Mouse (Mus musculus): Measurements from ENCODE around the gene Slc24a4. TPM values are rescaled to one million over a fixed set of nuclear protein-coding genes. Genes with fewer than 3 reads are reported as not detected.

Gene Slc24a4
- polyA plus RNA-seq, 1 experiment from 2014 or later, result 0.39 TPM

DNA sequence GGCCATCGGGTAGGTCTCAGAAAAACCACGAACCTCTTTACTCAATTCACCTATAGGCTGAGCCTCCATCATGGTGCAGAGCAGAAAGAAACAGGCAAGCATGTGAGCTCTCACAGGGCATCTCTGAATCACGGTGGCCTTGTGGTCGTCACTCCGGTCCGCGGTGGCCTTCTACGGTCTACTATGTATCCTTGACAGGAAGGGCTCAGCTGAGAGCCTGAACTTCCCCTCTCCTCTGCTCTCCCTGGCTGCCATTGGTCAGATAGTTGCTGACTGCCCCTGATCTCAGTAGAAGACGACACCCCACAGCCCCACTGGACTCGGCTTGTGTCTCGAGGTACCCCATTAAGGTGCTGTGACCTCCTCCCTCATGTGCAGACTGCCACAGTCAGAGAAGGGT, 44.2 kb downstream of the Slc24a4 start:
- H3K27ac ChIP-seq, result no peak overlapping the region
- 91% methylated on average over 11 of the region's 11 CpGs for WGBS
- H3K4me1 ChIP-seq, result no peaks in the 10 kb centered on the region
- H3K4me2 ChIP-seq (replicated peaks), result no peak overlapping the region
- H3K36me3 ChIP-seq, result no peaks in the 10 kb centered on the region
- H3K9me3 ChIP-seq, result no peaks in the 10 kb centered on the region
- no peak overlapping the region for H3K4me3 ChIP-seq
- H3K9ac ChIP-seq, result no peak overlapping the region
- ATAC-seq (ENCODE audit: low FRiP score, low read depth), result no peak
- no peaks in the 10 kb centered on the region for H3K27me3 ChIP-seq (replicated peaks)

- no peak overlapping the region for H3K9ac ChIP-seq
- no peaks in the 10 kb centered on the region for H3K36me3 ChIP-seq
- H3K4me3 ChIP-seq, result no peak overlapping the region
- H3K9me3 ChIP-seq, result no peaks in the 10 kb centered on the region
- ATAC-seq (ENCODE audit: low FRiP score, low read depth), result no peak
- H3K27me3 ChIP-seq (replicated peaks), result no peaks in the 10 kb centered on the region
- H3K27ac ChIP-seq, result no peak overlapping the region
- no peak overlapping the region for H3K4me2 ChIP-seq (replicated peaks)
- WGBS, result 84% methylated on average over 5 of the region's 5 CpGs
- no peaks in the 10 kb centered on the region for H3K4me1 ChIP-seq
Observed at GRCm38 (mm10) chr12:102173345-102173744, 44.8 kb downstream of the Slc24a4 start.

- Histone ChIP-seq H3K4me3 (no peak overlapping the region), H3K36me3 (no peaks in the 10 kb centered on the region), H3K27ac (no peak overlapping the region), H3K9ac (no peak overlapping the region), H3K4me2 (replicated peaks) (no peak overlapping the region), H3K27me3 (replicated peaks) (no peaks in the 10 kb centered on the region), H3K4me1 (no peaks in the 10 kb centered on the region), H3K9me3 (no peaks in the 10 kb centered on the region)
- ATAC-seq (ENCODE audit: low FRiP score, low read depth), result no peak
- WGBS, result 88% methylated on average over 18 of the region's 18 CpGs
Observed at GRCm38 (mm10) chr12:102180371-102181074, 52.0 kb downstream of the Slc24a4 start.

GRCm38 (mm10) chr12:102181799-102182357, 53.3 kb downstream of the Slc24a4 start:
- WGBS, result 41% methylated on average over 5 of the region's 5 CpGs
- H3K27me3 ChIP-seq (replicated peaks), result no peaks in the 10 kb centered on the region

GRCm38 (mm10) chr12:102182621-102183020, 54.1 kb downstream of the Slc24a4 start:
- WGBS, result 78% methylated on average over 6 of the region's 6 CpGs
- H3K36me3 ChIP-seq, result no peaks in the 10 kb centered on the region

More at GRCm38 (mm10) chr12:102181799-102182357, 53.3 kb downstream of the Slc24a4 start:
- Histone ChIP-seq H3K9ac (no peak overlapping the region), H3K4me2 (replicated peaks) (no peak overlapping the region), H3K27ac (no peak overlapping the region), H3K4me3 (no peak overlapping the region), H3K9me3 (no peaks in the 10 kb centered on the region), H3K4me1 (no peaks in the 10 kb centered on the region), H3K36me3 (no peaks in the 10 kb centered on the region)
- ATAC-seq (ENCODE audit: low FRiP score, low read depth), result peak; percentile 67

GRCm38 (mm10) chr12:102183201-102183600, 54.7 kb downstream of the Slc24a4 start:
- 53% methylated on average over 9 of the region's 9 CpGs for WGBS
- Histone ChIP-seq H3K9ac (no peak overlapping the region), H3K4me1 (no peaks in the 10 kb centered on the region), H3K27ac (no peak overlapping the region), H3K4me3 (no peak overlapping the region), H3K27me3 (replicated peaks) (no peaks in the 10 kb centered on the region), H3K36me3 (no peaks in the 10 kb centered on the region), H3K9me3 (peaks cover 3% of the 10 kb centered on the region; the same call in 1 of the 2 replicates), H3K4me2 (replicated peaks) (no peak overlapping the region)
- ATAC-seq (ENCODE audit: low FRiP score, low read depth), result no peak

More at GRCm38 (mm10) chr12:102182621-102183020, 54.1 kb downstream of the Slc24a4 start:
- H3K4me3 ChIP-seq, result no peak overlapping the region
- H3K9me3 ChIP-seq, result no peaks in the 10 kb centered on the region
- no peaks in the 10 kb centered on the region for H3K27me3 ChIP-seq (replicated peaks)
- H3K4me2 ChIP-seq (replicated peaks), result no peak overlapping the region
- H3K27ac ChIP-seq, result no peak overlapping the region
- H3K4me1 ChIP-seq, result no peaks in the 10 kb centered on the region
- no peak overlapping the region for H3K9ac ChIP-seq
- no peak for ATAC-seq (ENCODE audit: low FRiP score, low read depth)

- Histone ChIP-seq H3K27me3 (replicated peaks) (no peaks in the 10 kb centered on the region), H3K4me2 (replicated peaks) (no peak overlapping the region), H3K4me1 (no peaks in the 10 kb centered on the region), H3K9me3 (peaks cover 10% of the 10 kb centered on the region; the same call in 1 of the 2 replicates), H3K4me3 (no peak overlapping the region), H3K36me3 (no peaks in the 10 kb centered on the region), H3K27ac (no peak overlapping the region), H3K9ac (no peak overlapping the region)
- no peak for ATAC-seq (ENCODE audit: low FRiP score, low read depth)
- 86% methylated on average over 11 of the region's 11 CpGs for WGBS
Observed at GRCm38 (mm10) chr12:102190820-102191219, 62.3 kb downstream of the Slc24a4 start.

DNA sequence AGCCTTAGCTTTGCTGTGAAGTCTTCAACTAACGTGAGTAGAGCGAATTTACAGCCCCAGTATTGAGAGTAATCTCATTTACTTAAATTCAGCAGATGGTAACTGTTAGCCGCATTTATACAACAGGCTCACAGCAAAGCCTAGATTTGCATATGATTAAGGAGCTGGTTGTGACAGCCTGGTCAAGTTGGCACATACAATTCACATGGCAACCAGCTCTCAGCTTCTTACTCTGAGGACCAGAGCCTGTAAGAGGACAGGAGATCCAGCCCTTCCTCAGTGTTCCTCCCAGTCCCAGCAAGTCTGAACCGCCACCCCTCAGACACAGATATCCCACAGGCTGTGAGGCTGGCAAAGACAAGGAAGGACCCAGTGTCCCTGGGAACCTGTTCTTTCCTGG, 73.0 kb downstream of the Slc24a4 start:
- H3K4me1 ChIP-seq, result no peaks in the 10 kb centered on the region
- no peaks in the 10 kb centered on the region for H3K9me3 ChIP-seq
- no peak overlapping the region for H3K4me3 ChIP-seq
- H3K27me3 ChIP-seq (replicated peaks), result no peaks in the 10 kb centered on the region
- H3K4me2 ChIP-seq (replicated peaks), result no peak overlapping the region
- ATAC-seq (ENCODE audit: low FRiP score, low read depth), result no peak
- H3K9ac ChIP-seq, result no peak overlapping the region
- WGBS, result 66% methylated on average over 4 of the region's 4 CpGs
- no peaks in the 10 kb centered on the region for H3K36me3 ChIP-seq
- H3K27ac ChIP-seq, result no peak overlapping the region

DNA sequence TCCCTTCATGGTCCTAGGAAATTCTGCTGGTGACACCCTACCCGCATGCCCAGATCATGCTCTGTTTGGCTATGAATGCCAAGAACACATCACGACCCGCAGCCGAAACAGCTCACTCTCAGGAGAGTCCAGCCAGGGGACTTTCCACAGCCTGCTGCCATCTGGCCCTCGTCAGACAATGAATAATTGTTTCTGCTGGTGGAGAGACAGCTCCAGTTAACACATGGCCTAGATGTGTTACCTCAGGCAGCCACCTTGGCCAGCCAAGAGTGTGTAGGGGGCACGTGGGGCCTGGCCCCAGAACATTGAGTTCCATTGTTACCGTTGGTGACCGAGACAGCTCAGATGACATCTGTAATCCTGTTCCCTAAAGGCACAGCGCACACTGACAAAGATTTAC, 74.4 kb downstream of the Slc24a4 start:
- Histone ChIP-seq H3K4me3 (no peak overlapping the region), H3K9ac (no peak overlapping the region), H3K9me3 (no peaks in the 10 kb centered on the region), H3K27ac (no peak overlapping the region), H3K27me3 (replicated peaks) (no peaks in the 10 kb centered on the region), H3K4me2 (replicated peaks) (no peak overlapping the region), H3K4me1 (no peaks in the 10 kb centered on the region), H3K36me3 (no peaks in the 10 kb centered on the region)
- WGBS, result 59% methylated on average over 9 of the region's 9 CpGs
- 0 out of 2 replicates have a peak, but pooled peaks have one; percentile 13 for ATAC-seq (ENCODE audit: low FRiP score, low read depth)

GRCm38 (mm10) chr12:102206471-102206870, 77.9 kb downstream of the Slc24a4 start:
- Histone ChIP-seq H3K27me3 (replicated peaks) (no peaks in the 10 kb centered on the region), H3K4me2 (replicated peaks) (no peak overlapping the region), H3K9ac (no peak overlapping the region), H3K4me1 (no peaks in the 10 kb centered on the region), H3K9me3 (no peaks in the 10 kb centered on the region), H3K36me3 (no peaks in the 10 kb centered on the region), H3K4me3 (no peak overlapping the region), H3K27ac (no peak overlapping the region)
- 65% methylated on average over 1 of the region's 1 CpGs for WGBS
- no peak for ATAC-seq (ENCODE audit: low FRiP score, low read depth)

- Histone ChIP-seq H3K9me3 (no peaks in the 10 kb centered on the region), H3K27me3 (replicated peaks) (no peaks in the 10 kb centered on the region), H3K4me2 (replicated peaks) (no peak overlapping the region), H3K4me1 (no peaks in the 10 kb centered on the region), H3K4me3 (no peak overlapping the region), H3K9ac (no peak overlapping the region), H3K27ac (no peak overlapping the region), H3K36me3 (no peaks in the 10 kb centered on the region)
- ATAC-seq (ENCODE audit: low FRiP score, low read depth), result no peak
- whole genome bisulfite sequencing, result 91% methylated on average over 7 of the region's 7 CpGs
Observed at GRCm38 (mm10) chr12:102207245-102207644, 78.7 kb downstream of the Slc24a4 start.

DNA sequence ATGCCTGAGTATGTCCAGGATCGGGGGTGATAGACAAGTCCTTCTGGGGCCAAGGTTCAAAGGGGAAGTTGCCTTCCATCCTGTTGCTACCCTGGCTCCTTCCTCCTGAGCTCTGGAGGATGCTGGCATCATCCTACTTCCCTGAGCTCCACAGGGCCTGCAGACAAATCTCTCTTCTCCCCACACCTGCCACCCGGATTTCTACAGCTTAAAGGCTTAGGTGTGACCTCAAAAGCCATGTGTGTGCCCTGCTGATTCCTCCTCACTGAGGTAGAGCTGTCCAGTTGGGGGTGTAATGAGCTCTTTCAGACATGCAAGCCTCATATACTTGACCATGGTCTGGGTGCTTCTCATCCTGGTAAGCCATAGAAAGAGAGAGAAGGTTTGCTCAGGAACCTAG, 82.3 kb downstream of the Slc24a4 start:
- no peak overlapping the region for H3K27ac ChIP-seq
- WGBS, result 87% methylated on average over 2 of the region's 2 CpGs
- H3K4me2 ChIP-seq (replicated peaks), result no peak overlapping the region
- H3K4me1 ChIP-seq, result no peaks in the 10 kb centered on the region
- H3K36me3 ChIP-seq, result no peaks in the 10 kb centered on the region
- ATAC-seq (ENCODE audit: low FRiP score, low read depth), result no peak
- H3K9ac ChIP-seq, result no peak overlapping the region
- no peaks in the 10 kb centered on the region for H3K9me3 ChIP-seq
- H3K4me3 ChIP-seq, result no peak overlapping the region
- H3K27me3 ChIP-seq (replicated peaks), result no peaks in the 10 kb centered on the region

GRCm38 (mm10) chr12:102223404-102223803, 94.9 kb downstream of the Slc24a4 start:
- Histone ChIP-seq H3K9ac (no peak overlapping the region), H3K36me3 (no peaks in the 10 kb centered on the region), H3K4me1 (no peaks in the 10 kb centered on the region), H3K4me2 (replicated peaks) (no peak overlapping the region), H3K27ac (no peak overlapping the region), H3K27me3 (replicated peaks) (no peaks in the 10 kb centered on the region), H3K4me3 (no peak overlapping the region), H3K9me3 (no peaks in the 10 kb centered on the region)
- 89% methylated on average over 6 of the region's 6 CpGs for WGBS
- ATAC-seq (ENCODE audit: low FRiP score, low read depth), result no peak
